Mouse (Mus musculus) adrenal gland, postnatal 14 days (tissue): Measurements from ENCODE around the gene Pde4d. TPM values are rescaled to one million over a fixed set of nuclear protein-coding genes. Genes with fewer than 3 reads are reported as not detected.

Source experiments
- DNase-seq: peaks from one replicate; pipeline ENCODE4 v3.0.0; 2021; ENCODE audit warnings: mixed read lengths
- total RNA-seq: library from RNA; stranded (reverse); gene quantifications from 2 replicates; pipeline ENCODE4 v1.2.3, GENCODE M21; 2021

The Pde4d gene
- total RNA-seq, 1 experiment from 2014 or later: 67.1 TPM

GRCm38 (mm10) chr13:109052805-109053204, 603.1 kb downstream of the Pde4d start:
- DNase-seq: no peak

- peak; percentile 34 for DNase-seq
These were observed 603.7 kb downstream of the Pde4d start for GRCm38 (mm10) chr13:109053242-109054018.

GRCm38 (mm10) chr13:109058045-109058444, 608.3 kb downstream of the Pde4d start:
- no peak for DNase-seq

- DNase-seq: peak; percentile 41
These were observed 616.9 kb downstream of the Pde4d start for GRCm38 (mm10) chr13:109066581-109067159.

GRCm38 (mm10) chr13:109068258-109069219, 618.8 kb downstream of the Pde4d start:
- no peak for DNase-seq

- no peak for DNase-seq
These were observed 623.6 kb downstream of the Pde4d start for GRCm38 (mm10) chr13:109073371-109073770.

- DNase-seq: no peak
These were observed 624.3 kb downstream of the Pde4d start for GRCm38 (mm10) chr13:109074078-109074477.

- DNase-seq: no peak
These were observed 642.9 kb downstream of the Pde4d start for GRCm38 (mm10) chr13:109092654-109093053.

GRCm38 (mm10) chr13:109096654-109097053, 646.9 kb downstream of the Pde4d start:
- DNase-seq: no peak

- DNase-seq: peak; percentile 65
These were observed 666.2 kb downstream of the Pde4d start for GRCm38 (mm10) chr13:109116004-109116341.

GRCm38 (mm10) chr13:109116342-109117201, 666.8 kb downstream of the Pde4d start:
- DNase-seq: peak; percentile 35

GRCm38 (mm10) chr13:109117210-109117791, 667.6 kb downstream of the Pde4d start:
- DNase-seq: no peak

GRCm38 (mm10) chr13:109118296-109118800, 668.6 kb downstream of the Pde4d start:
- no peak for DNase-seq

GRCm38 (mm10) chr13:109121867-109122266, 672.1 kb downstream of the Pde4d start:
- DNase-seq: no peak

GRCm38 (mm10) chr13:109136405-109136804, 686.7 kb downstream of the Pde4d start:
- no peak for DNase-seq

GRCm38 (mm10) chr13:109158703-109159102, 709.0 kb downstream of the Pde4d start:
- DNase-seq: no peak

- no peak for DNase-seq
These were observed 719.0 kb downstream of the Pde4d start for GRCm38 (mm10) chr13:109168556-109169334.

- no peak for DNase-seq
These were observed 719.5 kb downstream of the Pde4d start for GRCm38 (mm10) chr13:109169335-109169606.

- no peak for DNase-seq
These were observed 721.9 kb downstream of the Pde4d start for GRCm38 (mm10) chr13:109171688-109172087.

- DNase-seq: no peak
These were observed 725.5 kb downstream of the Pde4d start for GRCm38 (mm10) chr13:109175281-109175680.
